Mouse (Mus musculus) small intestine, adult 2 months (tissue): ENCODE measurements around the gene Fam92b.

Experiments used
- CTCF ChIP-seq: fragments of 200-500 bp; IDR thresholded peaks from 2 replicates; pipeline ENCODE4 v1.5.1; 2012; ENCODE audit warnings: low read depth, mild to moderate bottlenecking, control low read depth, inconsistent platforms, low read length, moderate library complexity, mixed read lengths; ENCODE audit not compliant: insufficient replicate concordance, insufficient read length; ENCODE audit errors: extremely low read depth
- POLR2A ChIP-seq: fragments of 200-500 bp; IDR thresholded peaks from 2 replicates; pipeline ENCODE4 v1.6.1; 2012; ENCODE audit warnings: low read depth, mild to moderate bottlenecking, control low read depth, inconsistent platforms, low read length, moderate library complexity

DNA sequence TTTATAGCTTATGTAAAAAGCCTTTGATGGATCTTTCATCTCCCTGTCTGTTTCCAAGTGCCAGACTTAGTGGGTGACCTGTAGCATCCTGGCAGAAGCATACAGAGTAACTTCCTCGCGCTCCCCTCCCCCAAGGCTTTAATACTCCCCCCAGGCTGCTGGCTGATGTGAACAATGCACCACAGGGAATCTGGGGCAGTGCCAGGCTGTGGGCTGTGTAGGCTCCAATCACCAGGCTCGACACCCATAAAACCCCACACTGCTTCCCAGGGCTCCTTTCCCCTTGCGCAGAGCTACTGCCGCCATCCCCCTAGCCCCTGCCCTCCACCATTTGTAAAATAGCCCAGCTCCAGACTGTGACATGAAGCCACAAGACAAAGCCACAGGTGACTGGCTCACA, 9.4 kb downstream of the Fam92b start:
- TF ChIP-seq CTCF (no peak), POLR2A (no peak)
